Mouse (Mus musculus) brain, embryonic 14.5 days (tissue): ENCODE data around the gene Aqp5.

Source experiments
- CTCF ChIP-seq: fragments of 200-500 bp; IDR thresholded peaks from 2 replicates; pipeline ENCODE4 v1.5.1; 2012; ENCODE audit warnings: inconsistent platforms, mild to moderate bottlenecking, moderate library complexity, borderline replicate concordance; ENCODE audit not compliant: insufficient read depth, insufficient read length; ENCODE audit errors: extremely low read depth
- POLR2A ChIP-seq: fragments of 200-500 bp; IDR thresholded peaks from 2 replicates; pipeline ENCODE4 v1.6.1; 2012; ENCODE audit warnings: mild to moderate bottlenecking, inconsistent platforms, borderline replicate concordance; ENCODE audit not compliant: poor library complexity, insufficient read depth, insufficient read length, severe bottlenecking; ENCODE audit errors: extremely low read depth

GRCm38 (mm10) chr15:99634702-99635101 is 44.1 kb downstream of the Aqp5 start:
- TF ChIP-seq CTCF = no peak
- no peak for TF ChIP-seq POLR2A
